Mouse (Mus musculus): Measurements from ENCODE around the gene Kdm4a. TPM values are rescaled to one million over a fixed set of nuclear protein-coding genes. Genes with fewer than 3 reads are reported as not detected.

Kdm4a gene
- polyA plus RNA-seq, 1 experiment, result 2.6 TPM

DNA sequence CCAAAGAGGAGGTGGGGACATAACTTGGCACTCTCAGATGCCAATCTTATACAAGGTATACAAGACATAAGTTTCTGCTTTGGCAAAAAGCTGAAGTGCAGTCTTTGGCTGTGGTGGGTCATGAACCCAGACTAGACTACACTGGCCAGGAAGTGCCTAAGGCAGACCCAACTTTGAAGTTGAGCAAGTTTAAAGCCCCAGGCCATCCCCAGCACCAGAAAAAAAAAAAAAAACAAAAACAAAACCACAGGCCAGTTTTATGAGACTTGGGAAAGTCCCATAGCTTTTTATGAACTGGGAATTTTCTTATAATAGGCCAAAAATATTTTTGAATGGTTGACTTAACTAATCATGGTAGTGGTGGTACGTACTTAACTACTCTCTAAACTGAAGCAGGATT lies 44.4 kb downstream of the Kdm4a start:
- no peaks in the 10 kb centered on the region for H3K27me3 ChIP-seq (ENCODE audit: control insufficient read depth)
- TF ChIP-seq TAL1 (IDR thresholded peaks at IDR 0.05; ENCODE audit: low read length) (no peak), GATA1 (IDR thresholded peaks at IDR 0.05; ENCODE audit: low read length) (no peak)
- H3K36me3 ChIP-seq (ENCODE audit: control insufficient read depth), result peaks cover 39% of the 10 kb centered on the region
- H3K9me3 ChIP-seq (ENCODE audit: control insufficient read depth, low read length), result no peaks in the 10 kb centered on the region
- peak overlapping the region; percentile 94 for H3K4me3 ChIP-seq (replicated peaks)
- peaks cover 35% of the 10 kb centered on the region for H3K4me1 ChIP-seq (ENCODE audit: control insufficient read depth)

DNA sequence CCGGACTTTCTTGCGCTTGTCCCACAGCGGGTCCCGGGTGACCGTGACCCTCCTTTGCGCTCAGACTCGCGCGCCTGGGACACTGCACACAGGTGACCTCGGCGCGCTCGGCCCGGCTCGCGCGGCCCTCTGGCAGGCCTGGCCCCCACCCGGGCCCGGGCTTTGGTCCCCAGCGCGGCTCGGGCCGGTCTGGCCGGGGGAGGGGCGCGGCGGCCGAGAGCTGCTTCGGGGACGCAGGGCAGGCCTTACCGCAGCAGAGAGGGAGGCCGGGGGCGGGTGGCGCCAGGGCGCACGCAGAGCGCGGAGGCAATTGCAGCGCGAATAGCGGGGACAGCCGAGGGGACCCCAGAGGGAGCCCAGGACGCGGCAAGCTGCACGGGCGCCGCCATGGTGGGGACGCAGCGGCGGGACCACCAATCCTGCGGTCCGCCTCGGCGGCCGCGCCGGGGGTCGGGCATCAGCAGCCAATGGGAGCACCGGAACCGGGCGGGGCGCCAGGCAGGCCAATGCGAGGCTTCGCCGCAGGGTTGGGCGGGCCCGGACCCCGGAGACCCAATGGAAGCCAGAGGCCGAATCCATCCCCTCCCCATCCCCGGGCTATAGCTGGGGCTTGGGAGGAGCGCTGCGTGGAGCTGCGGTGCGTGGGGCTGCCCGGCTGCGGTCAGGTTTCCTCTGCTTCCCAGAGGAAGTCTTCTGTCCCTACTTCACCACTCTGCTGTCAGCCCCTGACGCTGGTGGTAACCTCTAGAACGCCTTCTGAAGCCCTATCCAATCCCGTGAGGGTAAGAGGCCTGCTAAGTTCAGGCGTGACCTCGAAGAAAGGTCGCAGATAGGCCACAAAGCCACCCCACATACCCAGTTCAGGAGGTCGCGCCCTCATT lies 45.1 kb downstream of the Kdm4a start, which contains the start of gene St3gal3:
St3gal3 (minus strand) TSS at position 430 of the 881 bp plus-strand sequence.
- TF ChIP-seq GATA1 (IDR thresholded peaks at IDR 0.05; ENCODE audit: low read length) (no peak), TAL1 (IDR thresholded peaks at IDR 0.05; ENCODE audit: low read length) (no peak)
- Histone ChIP-seq H3K4me1 (ENCODE audit: control insufficient read depth) (peaks cover 35% of the 10 kb centered on the region), H3K36me3 (ENCODE audit: control insufficient read depth) (peaks cover 33% of the 10 kb centered on the region)

DNA sequence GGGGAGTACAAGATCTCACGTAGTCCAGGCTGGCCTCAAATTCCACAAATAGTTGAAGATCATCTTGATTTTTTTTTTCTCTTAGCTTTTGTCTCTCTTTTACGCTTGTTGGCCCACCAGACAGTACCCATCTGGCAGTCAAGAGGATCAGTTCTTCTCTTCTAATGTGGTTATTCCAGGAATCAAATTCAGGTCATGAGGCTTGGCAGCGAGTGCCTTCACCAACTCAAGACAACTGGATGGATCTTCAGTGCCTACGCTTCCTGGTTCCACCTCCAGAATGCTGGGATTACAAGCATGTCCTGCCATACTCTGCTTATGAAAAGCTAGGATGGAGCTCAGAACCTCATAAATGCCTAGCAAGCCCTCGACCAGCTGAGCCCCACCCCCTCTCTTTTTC lies 48.5 kb downstream of the Kdm4a start:
- TF ChIP-seq TAL1 (IDR thresholded peaks at IDR 0.05; ENCODE audit: low read length), result no peak
- no peak for TF ChIP-seq GATA1 (IDR thresholded peaks at IDR 0.05; ENCODE audit: low read length)
- H3K4me1 ChIP-seq (ENCODE audit: control insufficient read depth), result peaks cover 45% of the 10 kb centered on the region
- H3K9me3 ChIP-seq (ENCODE audit: control insufficient read depth, low read length), result no peaks in the 10 kb centered on the region
- H3K4me3 ChIP-seq (replicated peaks), result no peak overlapping the region
- peaks cover 6% of the 10 kb centered on the region for H3K36me3 ChIP-seq (ENCODE audit: control insufficient read depth)
- H3K27me3 ChIP-seq (ENCODE audit: control insufficient read depth), result no peaks in the 10 kb centered on the region

More for the DNA sequence above, 45.1 kb downstream of the Kdm4a start, which contains the start of gene St3gal3:
- Histone ChIP-seq H3K4me3 (replicated peaks) (peak within 1 kb of the TSS; percentile 94), H3K27me3 (ENCODE audit: control insufficient read depth) (no peaks in the 10 kb centered on the region), H3K9me3 (ENCODE audit: control insufficient read depth, low read length) (no peaks in the 10 kb centered on the region)

DNA sequence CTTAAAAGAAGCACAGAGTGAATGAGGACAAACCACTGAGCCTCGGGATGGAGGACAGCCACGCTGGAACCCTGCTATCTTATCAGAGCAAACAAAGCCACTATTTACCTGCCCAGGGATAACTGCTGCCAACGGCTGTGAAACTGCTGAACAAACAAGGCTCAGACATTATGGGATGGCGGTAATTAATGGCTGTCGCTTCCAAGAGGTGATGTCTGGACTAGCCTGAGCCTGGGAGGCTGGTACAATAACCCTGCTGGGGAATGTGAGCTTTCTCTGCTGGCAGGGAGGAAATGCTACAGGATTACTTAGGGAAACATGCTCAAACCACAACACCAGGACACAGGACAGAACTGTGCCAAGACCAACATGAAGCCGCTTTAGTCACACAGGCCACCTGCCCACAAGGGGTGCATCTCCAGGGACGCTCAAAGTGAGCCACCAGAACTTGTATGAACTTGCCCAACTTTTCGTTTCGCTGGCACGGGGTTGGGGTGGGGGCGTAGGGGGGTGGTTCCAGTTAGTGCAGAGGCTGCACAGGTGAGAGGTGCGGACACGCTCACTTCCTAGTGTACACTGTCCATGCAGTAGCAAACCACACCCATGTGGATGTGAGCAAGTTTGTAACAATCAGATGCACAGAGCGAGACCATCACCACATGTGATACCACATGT lies 56.7 kb downstream of the Kdm4a start:
- TF ChIP-seq GATA1 (IDR thresholded peaks at IDR 0.05; ENCODE audit: low read length) (no peak), TAL1 (IDR thresholded peaks at IDR 0.05; ENCODE audit: low read length) (no peak)
- no peaks in the 10 kb centered on the region for H3K27me3 ChIP-seq (ENCODE audit: control insufficient read depth)
- H3K9me3 ChIP-seq (ENCODE audit: control insufficient read depth, low read length), result no peaks in the 10 kb centered on the region
- no peak overlapping the region for H3K4me3 ChIP-seq (replicated peaks)
- no peaks in the 10 kb centered on the region; the same call in none of the 2 replicates for H3K36me3 ChIP-seq (ENCODE audit: control insufficient read depth)
- H3K4me1 ChIP-seq (ENCODE audit: control insufficient read depth), result peaks cover 27% of the 10 kb centered on the region

GRCm38 (mm10) chr4:118122078-118122477 lies 57.8 kb downstream of the Kdm4a start:
- TF ChIP-seq TAL1 (IDR thresholded peaks at IDR 0.05; ENCODE audit: low read length) (no peak), GATA1 (IDR thresholded peaks at IDR 0.05; ENCODE audit: low read length) (no peak)
- Histone ChIP-seq H3K27me3 (ENCODE audit: control insufficient read depth) (no peaks in the 10 kb centered on the region), H3K36me3 (ENCODE audit: control insufficient read depth) (no peaks in the 10 kb centered on the region; the same call in none of the 2 replicates), H3K4me3 (replicated peaks) (no peak overlapping the region), H3K4me1 (ENCODE audit: control insufficient read depth) (peaks cover 20% of the 10 kb centered on the region), H3K9me3 (ENCODE audit: control insufficient read depth, low read length) (no peaks in the 10 kb centered on the region)

GRCm38 (mm10) chr4:118117565-118117964 lies 62.3 kb downstream of the Kdm4a start:
- TF ChIP-seq GATA1 (IDR thresholded peaks at IDR 0.05; ENCODE audit: low read length), result no peak
- TF ChIP-seq TAL1 (IDR thresholded peaks at IDR 0.05; ENCODE audit: low read length), result no peak
- Histone ChIP-seq H3K9me3 (ENCODE audit: control insufficient read depth, low read length) (no peaks in the 10 kb centered on the region), H3K36me3 (ENCODE audit: control insufficient read depth) (peaks cover 3% of the 10 kb centered on the region), H3K4me3 (replicated peaks) (no peak overlapping the region), H3K27me3 (ENCODE audit: control insufficient read depth) (no peaks in the 10 kb centered on the region), H3K4me1 (ENCODE audit: control insufficient read depth) (peaks cover 23% of the 10 kb centered on the region)

DNA sequence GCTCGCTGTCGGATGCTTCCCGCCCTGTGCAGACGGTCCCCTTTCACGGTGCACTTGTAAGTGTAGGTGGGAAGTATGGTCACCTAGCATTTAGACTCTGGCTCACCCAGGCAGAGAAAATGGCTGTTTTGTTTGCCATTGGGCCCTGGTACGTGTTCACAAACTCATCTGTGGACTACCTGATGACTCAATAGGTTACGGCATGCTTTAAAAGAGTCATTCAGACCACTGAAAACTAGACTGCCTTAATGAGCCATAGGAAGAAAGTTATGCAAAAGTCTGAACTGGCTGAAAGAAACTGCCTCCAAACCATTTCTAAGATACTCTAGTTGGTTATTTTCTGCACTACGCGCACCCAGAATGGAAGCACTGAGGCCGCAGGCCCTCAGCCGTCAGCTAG lies 63.7 kb downstream of the Kdm4a start:
- Histone ChIP-seq H3K27me3 (ENCODE audit: control insufficient read depth) (no peaks in the 10 kb centered on the region), H3K4me3 (replicated peaks) (no peak overlapping the region), H3K36me3 (ENCODE audit: control insufficient read depth) (peaks cover 3% of the 10 kb centered on the region), H3K9me3 (ENCODE audit: control insufficient read depth, low read length) (peaks cover 1% of the 10 kb centered on the region; the same call in 1 of the 2 replicates), H3K4me1 (ENCODE audit: control insufficient read depth) (peaks cover 25% of the 10 kb centered on the region)
- TF ChIP-seq TAL1 (IDR thresholded peaks at IDR 0.05; ENCODE audit: low read length), result no peak
- TF ChIP-seq GATA1 (IDR thresholded peaks at IDR 0.05; ENCODE audit: low read length), result no peak

GRCm38 (mm10) chr4:118115132-118115531 lies 64.7 kb downstream of the Kdm4a start:
- Histone ChIP-seq H3K9me3 (ENCODE audit: control insufficient read depth, low read length) (peaks cover 4% of the 10 kb centered on the region; the same call in 1 of the 2 replicates), H3K27me3 (ENCODE audit: control insufficient read depth) (no peaks in the 10 kb centered on the region), H3K4me3 (replicated peaks) (no peak overlapping the region), H3K4me1 (ENCODE audit: control insufficient read depth) (peaks cover 27% of the 10 kb centered on the region), H3K36me3 (ENCODE audit: control insufficient read depth) (peaks cover 3% of the 10 kb centered on the region)
- no peak for TF ChIP-seq GATA1 (IDR thresholded peaks at IDR 0.05; ENCODE audit: low read length)
- no peak for TF ChIP-seq TAL1 (IDR thresholded peaks at IDR 0.05; ENCODE audit: low read length)

- H3K4me3 ChIP-seq (replicated peaks), result no peak overlapping the region
- TF ChIP-seq TAL1 (IDR thresholded peaks at IDR 0.05; ENCODE audit: low read length) (no peak), GATA1 (IDR thresholded peaks at IDR 0.05; ENCODE audit: low read length) (no peak)
These were observed 67.2 kb downstream of the Kdm4a start for GRCm38 (mm10) chr4:118112601-118113000.

More at GRCm38 (mm10) chr4:118112601-118113000, 67.2 kb downstream of the Kdm4a start:
- H3K4me1 ChIP-seq (ENCODE audit: control insufficient read depth), result peaks cover 46% of the 10 kb centered on the region
- H3K27me3 ChIP-seq (ENCODE audit: control insufficient read depth), result no peaks in the 10 kb centered on the region
- peaks cover 4% of the 10 kb centered on the region; the same call in 1 of the 2 replicates for H3K9me3 ChIP-seq (ENCODE audit: control insufficient read depth, low read length)
- peaks cover 7% of the 10 kb centered on the region for H3K36me3 ChIP-seq (ENCODE audit: control insufficient read depth)

Measured in erythroblast, embryonic 14.5 days (primary cell).